Mouse (Mus musculus) embryonic fibroblast, embryonic 13.5 days (primary cell): ENCODE results near the gene Elmod2. TPM values are rescaled to one million over a fixed set of nuclear protein-coding genes. Genes with fewer than 3 reads are reported as not detected.
"Not testable (repeated sequence)": the region's sequence is repeated elsewhere in the genome, so short reads cannot be mapped to it uniquely, and the experiment has no call there.

Source experiments
- H3K27ac ChIP-seq: 2 replicates; pipeline ENCODE4 v1.5.1; 2012; ENCODE audit warnings: low read length, control low read depth, inconsistent platforms; ENCODE audit not compliant: insufficient read depth
- H3K4me1 ChIP-seq: 2 replicates; pipeline ENCODE4 v1.6.1; 2011; ENCODE audit warnings: low read length; ENCODE audit not compliant: control insufficient read depth, insufficient read depth
- H3K4me3 ChIP-seq: 2 replicates; pipeline ENCODE4 v1.5.1; 2011; ENCODE audit warnings: mild to moderate bottlenecking, control low read depth, low read length; ENCODE audit not compliant: insufficient read depth
- CTCF ChIP-seq: IDR thresholded peaks from 2 replicates; pipeline ENCODE4 v1.5.1; 2011; ENCODE audit warnings: mild to moderate bottlenecking, control low read depth, low read length, moderate library complexity, borderline replicate concordance; ENCODE audit not compliant: insufficient read depth
- POLR2A ChIP-seq: IDR thresholded peaks from 2 replicates; pipeline ENCODE4 v1.6.1; 2011; ENCODE audit warnings: low read depth, mild to moderate bottlenecking, control low read depth, low read length, moderate library complexity
- polyA plus RNA-seq: library from polyadenylated mRNA; stranded (reverse); fragments of >200 nt; gene quantifications from 2 replicates; pipeline ENCODE4 v1.2.4, GENCODE M21; 2011; ENCODE audit warnings: low read depth; ENCODE audit not compliant: missing spikeins, insufficient read length

The Elmod2 gene
- polyA plus RNA-seq, 1 experiment: 20.5 TPM

- Histone ChIP-seq H3K4me1 (peaks cover 1% of the 10 kb centered on the region), H3K27ac (no peak overlapping the region), H3K4me3 (no peak overlapping the region)
- no peak for TF ChIP-seq CTCF
Measured at GRCm38 (mm10) chr8:83327889-83328288, 4.4 kb downstream of the Elmod2 start.

GRCm38 (mm10) chr8:83323056-83323455 is 9.2 kb downstream of the Elmod2 start:
- TF ChIP-seq POLR2A (no peak), CTCF (no peak)
- no peak overlapping the region for H3K27ac ChIP-seq
- H3K4me3 ChIP-seq: no peak overlapping the region
- H3K4me1 ChIP-seq: no peaks in the 10 kb centered on the region

GRCm38 (mm10) chr8:83322374-83322773 is 9.9 kb downstream of the Elmod2 start:
- Histone ChIP-seq H3K4me1 (no peaks in the 10 kb centered on the region), H3K27ac (no peak overlapping the region), H3K4me3 (no peak overlapping the region)
- TF ChIP-seq POLR2A: no peak

- no peak for TF ChIP-seq CTCF
- TF ChIP-seq POLR2A: no peak
- Histone ChIP-seq H3K27ac (no peak overlapping the region), H3K4me3 (no peak overlapping the region), H3K4me1 (no peaks in the 10 kb centered on the region)
Measured at GRCm38 (mm10) chr8:83320543-83320942, 11.7 kb downstream of the Elmod2 start.

- Histone ChIP-seq H3K4me3 (no peak overlapping the region), H3K4me1 (no peaks in the 10 kb centered on the region), H3K27ac (no peak overlapping the region)
- TF ChIP-seq POLR2A (no peak), CTCF (no peak)
Measured at GRCm38 (mm10) chr8:83315691-83316090, 16.6 kb downstream of the Elmod2 start.

- not testable (repeated sequence) for H3K4me1 ChIP-seq, H3K27ac ChIP-seq
Measured at GRCm38 (mm10) chr8:83315084-83315483, 17.2 kb downstream of the Elmod2 start.

GRCm38 (mm10) chr8:83309836-83310235 is 22.4 kb downstream of the Elmod2 start:
- TF ChIP-seq POLR2A: no peak
- no peak for TF ChIP-seq CTCF
- Histone ChIP-seq H3K27ac (no peak overlapping the region), H3K4me3 (no peak overlapping the region)

More at GRCm38 (mm10) chr8:83315084-83315483, 17.2 kb downstream of the Elmod2 start:
- H3K4me3 ChIP-seq: not testable (repeated sequence)

GRCm38 (mm10) chr8:83304946-83305345 is 27.3 kb downstream of the Elmod2 start:
- Histone ChIP-seq H3K27ac (no peak overlapping the region), H3K4me3 (no peak overlapping the region), H3K4me1 (no peaks in the 10 kb centered on the region)
- TF ChIP-seq CTCF (no peak), POLR2A (no peak)

More at GRCm38 (mm10) chr8:83309836-83310235, 22.4 kb downstream of the Elmod2 start:
- no peaks in the 10 kb centered on the region for H3K4me1 ChIP-seq

- Histone ChIP-seq H3K4me1 (no peaks in the 10 kb centered on the region), H3K4me3 (no peak overlapping the region), H3K27ac (no peak overlapping the region)
- TF ChIP-seq CTCF: no peak
- no peak for TF ChIP-seq POLR2A
Measured at GRCm38 (mm10) chr8:83300135-83300534, 32.2 kb downstream of the Elmod2 start.

DNA sequence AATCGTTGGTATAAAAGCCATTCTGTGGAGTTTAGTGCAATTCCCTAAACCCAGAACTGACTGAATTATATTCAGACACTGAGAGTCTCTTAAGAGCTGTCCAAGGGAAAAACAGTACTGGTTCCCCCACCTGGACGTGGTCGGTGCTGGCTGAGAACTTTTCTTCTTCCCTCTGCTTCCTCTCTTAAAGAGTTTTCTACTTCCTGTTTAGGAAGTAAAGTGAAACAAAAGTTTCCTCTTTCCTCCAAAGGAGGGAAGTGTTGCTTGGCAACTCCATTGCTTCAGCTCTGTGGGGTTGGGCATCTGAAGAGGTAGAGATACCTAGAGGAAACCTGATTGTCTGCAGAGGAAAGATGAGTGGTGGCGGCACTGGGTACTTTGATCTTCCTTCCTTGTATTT is 34.9 kb downstream of the Elmod2 start:
- TF ChIP-seq CTCF: no peak
- TF ChIP-seq POLR2A: no peak
- H3K4me1 ChIP-seq: no peaks in the 10 kb centered on the region
- H3K27ac ChIP-seq: no peak overlapping the region
- H3K4me3 ChIP-seq: no peak overlapping the region

GRCm38 (mm10) chr8:83290176-83290575 is 42.1 kb downstream of the Elmod2 start, which contains the start of gene Ucp1:
Ucp1 (plus strand) TSS chr8:83290352.
- no peak within 1 kb of the TSS for H3K4me3 ChIP-seq
- H3K4me1 ChIP-seq: no peaks in the 10 kb centered on the region
- H3K27ac ChIP-seq: no peak within 1 kb of the TSS
- TF ChIP-seq CTCF: no peak

- no peak for TF ChIP-seq CTCF
- no peak for TF ChIP-seq POLR2A
- Histone ChIP-seq H3K27ac (no peak overlapping the region), H3K4me3 (no peak overlapping the region), H3K4me1 (no peaks in the 10 kb centered on the region)
Measured at GRCm38 (mm10) chr8:83285391-83285790, 46.9 kb downstream of the Elmod2 start.
